Mouse (Mus musculus) C2C12 (cell line): ENCODE measurements around the gene Fam169b.

Source experiments
- CEBPB ChIP-seq: IDR thresholded peaks from one replicate; pipeline ENCODE4 v1.6.1; 2011; ENCODE audit warnings: low read depth, mild to moderate bottlenecking, control low read depth, moderate library complexity
- CTCF ChIP-seq: IDR thresholded peaks from one replicate; pipeline ENCODE4 v1.5.1; 2011; ENCODE audit not compliant: control insufficient read depth, insufficient read depth, insufficient read length
- FOSL1 ChIP-seq: IDR thresholded peaks from one replicate; pipeline ENCODE4 v1.8.0; 2011; ENCODE audit warnings: mild to moderate bottlenecking, low read length; ENCODE audit not compliant: poor library complexity, insufficient read depth, severe bottlenecking
- MAX ChIP-seq: IDR thresholded peaks from one replicate; pipeline ENCODE4 v1.6.1; 2011; ENCODE audit warnings: mild to moderate bottlenecking, control low read depth
- MYOD1 ChIP-seq: IDR thresholded peaks from one replicate; pipeline ENCODE4 v1.6.1; 2011; ENCODE audit warnings: low read depth; ENCODE audit not compliant: control insufficient read depth, insufficient read length
- MYOG ChIP-seq: IDR thresholded peaks from one replicate; pipeline ENCODE4 v1.6.1; 2011; ENCODE audit not compliant: control insufficient read depth, insufficient read length; ENCODE audit errors: extremely low read depth
- USF1 ChIP-seq: IDR thresholded peaks from one replicate; pipeline ENCODE4 v1.6.1; 2011; ENCODE audit warnings: low read depth, mild to moderate bottlenecking, control low read depth, moderate library complexity

GRCm38 (mm10) chr7:68280352-68280869, 6.8 kb downstream of the Fam169b start:
- TF ChIP-seq MAX (no peak), CTCF (no peak), MYOD1 (no peak), CEBPB (no peak), USF1 (no peak), MYOG (no peak), FOSL1 (no peak)
